Mouse (Mus musculus): Measurements from ENCODE around the gene Rab27a. TPM values are rescaled to one million over a fixed set of nuclear protein-coding genes. Genes with fewer than 3 reads are reported as not detected.

The Rab27a gene
- polyA plus RNA-seq, 1 experiment from 2014 or later, result 11.1 TPM

Small RNAs within 50 kb of the gene (microRNA-seq; reads per million reads assigned to microRNA genes)
- not detected for gene Gm27353

Other genes with a start within 250 kb of the Rab27a start
- 0.34 and 0.40 TPM in 2 replicates for gene Prtg, start 238.0 kb upstream of the Rab27a start, polyA plus RNA-seq (2015; fragmentation: Nextera tagmentation; extraction: Ambion mirVana)
- gene Pygo1, start 119.2 kb upstream of the Rab27a start, polyA plus RNA-seq (2015; fragmentation: Nextera tagmentation; extraction: Ambion mirVana), result 2.9 and 3.0 TPM in 2 replicates
- gene Dyx1c1, start 86.1 kb upstream of the Rab27a start, polyA plus RNA-seq (2015; fragmentation: Nextera tagmentation; extraction: Ambion mirVana), result 2.3 and 2.4 TPM in 2 replicates
- gene Gm44503, start 86.0 kb upstream of the Rab27a start, polyA plus RNA-seq (2015; fragmentation: Nextera tagmentation; extraction: Ambion mirVana), result not detected in 2 replicates
- gene Ccpg1os, start 59.5 kb upstream of the Rab27a start, polyA plus RNA-seq (2015; fragmentation: Nextera tagmentation; extraction: Ambion mirVana), result 30.1 and 30.5 TPM in 2 replicates
- 38.5 and 39.4 TPM in 2 replicates for gene Ccpg1, start 59.4 kb upstream of the Rab27a start, polyA plus RNA-seq (2015; fragmentation: Nextera tagmentation; extraction: Ambion mirVana)
- 12.1 and 14.7 TPM in 2 replicates for gene Pigb, start 4.5 kb upstream of the Rab27a start, polyA plus RNA-seq (2015; fragmentation: Nextera tagmentation; extraction: Ambion mirVana)
- 0.15 TPM in 1 of 2 replicates, not detected in the other for gene Khdc3, start 57.0 kb downstream of the Rab27a start, polyA plus RNA-seq (2015; fragmentation: Nextera tagmentation; extraction: Ambion mirVana)
- gene Gm20509, start 57.6 kb downstream of the Rab27a start, polyA plus RNA-seq (2015; fragmentation: Nextera tagmentation; extraction: Ambion mirVana), result not detected in 2 replicates
- gene Rsl24d1, start 68.6 kb downstream of the Rab27a start, polyA plus RNA-seq (2015; fragmentation: Nextera tagmentation; extraction: Ambion mirVana), result 88.0 and 91.7 TPM in 2 replicates

All from lung, embryonic 16.5 days (tissue).